Mouse (Mus musculus): ENCODE data around the gene Adam8. TPM values are rescaled to one million over a fixed set of nuclear protein-coding genes. Genes with fewer than 3 reads are reported as not detected.

Gene Adam8
- total and polyA plus RNA-seq, 2 experiments from 2014 or later = 0.47 to 2.6 TPM

GRCm38 (mm10) chr7:139946032-139946431 is 46.3 kb downstream of the Adam8 start:
- DNase-seq = no peak
- no peaks in the 10 kb centered on the region for H3K9me3 ChIP-seq (ENCODE audit: low read length)
- no peak overlapping the region for H3K4me3 ChIP-seq (ENCODE audit: low read depth, low read length)
- no peak overlapping the region for H3K27ac ChIP-seq (ENCODE audit: low read depth, low read length)
- WGBS = 27% methylated on average over 5 of the region's 5 CpGs
- TF ChIP-seq CTCF (IDR thresholded peaks at IDR 0.05; ENCODE audit: low read depth) = no peak
- H3K9ac ChIP-seq = no peak overlapping the region
- no peaks in the 10 kb centered on the region; the same call in 1 of the 2 replicates for H3K4me1 ChIP-seq (ENCODE audit: insufficient read depth)
- peaks cover 71% of the 10 kb centered on the region for H3K27me3 ChIP-seq (ENCODE audit: insufficient read depth, low read length)
- no peak for ATAC-seq
- H3K36me3 ChIP-seq (ENCODE audit: insufficient read depth) = no peaks in the 10 kb centered on the region
- no peak overlapping the region for H3K4me2 ChIP-seq (ENCODE audit: low read depth)

GRCm38 (mm10) chr7:139945516-139945915 is 46.8 kb downstream of the Adam8 start:
- H3K4me2 ChIP-seq (ENCODE audit: low read depth) = no peak overlapping the region
- H3K27ac ChIP-seq (ENCODE audit: low read depth, low read length) = no peak overlapping the region
- H3K9me3 ChIP-seq (ENCODE audit: low read length) = no peaks in the 10 kb centered on the region
- H3K4me3 ChIP-seq (ENCODE audit: low read depth, low read length) = no peak overlapping the region
- H3K4me1 ChIP-seq (ENCODE audit: insufficient read depth) = no peaks in the 10 kb centered on the region; the same call in 1 of the 2 replicates
- no peaks in the 10 kb centered on the region for H3K36me3 ChIP-seq (ENCODE audit: insufficient read depth)
- ATAC-seq (no peak), DNase-seq (no peak)
- no peak overlapping the region for H3K9ac ChIP-seq
- peaks cover 68% of the 10 kb centered on the region for H3K27me3 ChIP-seq (ENCODE audit: insufficient read depth, low read length)
- 22% methylated on average over 5 of the region's 5 CpGs for WGBS
- TF ChIP-seq CTCF (IDR thresholded peaks at IDR 0.05; ENCODE audit: low read depth) = no peak

- Histone ChIP-seq H3K9ac (no peak overlapping the region), H3K4me1 (ENCODE audit: insufficient read depth) (no peaks in the 10 kb centered on the region; the same call in 1 of the 2 replicates), H3K4me3 (ENCODE audit: low read depth, low read length) (peak overlapping the region; percentile 30), H3K4me2 (ENCODE audit: low read depth) (peak overlapping the region; percentile 48), H3K9me3 (ENCODE audit: low read length) (no peaks in the 10 kb centered on the region), H3K36me3 (ENCODE audit: insufficient read depth) (no peaks in the 10 kb centered on the region), H3K27ac (ENCODE audit: low read depth, low read length) (no peak overlapping the region), H3K27me3 (ENCODE audit: insufficient read depth, low read length) (peaks cover 59% of the 10 kb centered on the region)
- no peak for TF ChIP-seq CTCF (IDR thresholded peaks at IDR 0.05; ENCODE audit: low read depth)
- ATAC-seq = no peak
- WGBS = 5% methylated on average over 68 of the region's 68 CpGs
- no peak for DNase-seq
Measured at GRCm38 (mm10) chr7:139944291-139945240, 47.8 kb downstream of the Adam8 start.

GRCm38 (mm10) chr7:139943674-139944281 is 48.6 kb downstream of the Adam8 start, which contains the start of gene Utf1:
Gene Utf1, plus strand, starts transcription at chr7:139943789.
- peaks cover 56% of the 10 kb centered on the region for H3K27me3 ChIP-seq (ENCODE audit: insufficient read depth, low read length)
- no peaks in the 10 kb centered on the region for H3K9me3 ChIP-seq (ENCODE audit: low read length)
- H3K9ac ChIP-seq = no peak within 1 kb of the TSS
- H3K4me2 ChIP-seq (ENCODE audit: low read depth) = peak within 1 kb of the TSS; percentile 48
- WGBS = 2% methylated on average over 59 of the region's 59 CpGs
- DNase-seq (no peak), ATAC-seq (peak; percentile 53)
- TF ChIP-seq CTCF (IDR thresholded peaks at IDR 0.05; ENCODE audit: low read depth) = no peak
- no peaks in the 10 kb centered on the region; the same call in 1 of the 2 replicates for H3K4me1 ChIP-seq (ENCODE audit: insufficient read depth)
- no peak within 1 kb of the TSS for H3K27ac ChIP-seq (ENCODE audit: low read depth, low read length)
- H3K4me3 ChIP-seq (ENCODE audit: low read depth, low read length) = peak within 1 kb of the TSS; percentile 30
- H3K36me3 ChIP-seq (ENCODE audit: insufficient read depth) = no peaks in the 10 kb centered on the region

GRCm38 (mm10) chr7:139940476-139941209 is 51.7 kb downstream of the Adam8 start:
- Histone ChIP-seq H3K4me2 (ENCODE audit: low read depth) (no peak overlapping the region), H3K27ac (ENCODE audit: low read depth, low read length) (no peak overlapping the region), H3K27me3 (ENCODE audit: insufficient read depth, low read length) (peaks cover 36% of the 10 kb centered on the region), H3K9ac (no peak overlapping the region), H3K36me3 (ENCODE audit: insufficient read depth) (no peaks in the 10 kb centered on the region), H3K9me3 (ENCODE audit: low read length) (no peaks in the 10 kb centered on the region), H3K4me1 (ENCODE audit: insufficient read depth) (no peaks in the 10 kb centered on the region; the same call in 1 of the 2 replicates), H3K4me3 (ENCODE audit: low read depth, low read length) (no peak overlapping the region)
- 66% methylated on average over 16 of the region's 16 CpGs for WGBS
- DNase-seq (no peak), ATAC-seq (no peak)
- TF ChIP-seq CTCF (IDR thresholded peaks at IDR 0.05; ENCODE audit: low read depth) = no peak

GRCm38 (mm10) chr7:139937810-139938209 is 54.6 kb downstream of the Adam8 start:
- DNase-seq (no peak), ATAC-seq (no peak)
- no peaks in the 10 kb centered on the region for H3K9me3 ChIP-seq (ENCODE audit: low read length)
- no peak overlapping the region for H3K4me3 ChIP-seq (ENCODE audit: low read depth, low read length)
- 77% methylated on average over 5 of the region's 5 CpGs for WGBS
- H3K27me3 ChIP-seq (ENCODE audit: insufficient read depth, low read length) = peaks cover 14% of the 10 kb centered on the region
- TF ChIP-seq CTCF (IDR thresholded peaks at IDR 0.05; ENCODE audit: low read depth) = no peak
- H3K4me1 ChIP-seq (ENCODE audit: insufficient read depth) = no peaks in the 10 kb centered on the region
- H3K4me2 ChIP-seq (ENCODE audit: low read depth) = no peak overlapping the region
- H3K27ac ChIP-seq (ENCODE audit: low read depth, low read length) = no peak overlapping the region
- no peaks in the 10 kb centered on the region for H3K36me3 ChIP-seq (ENCODE audit: insufficient read depth)
- no peak overlapping the region for H3K9ac ChIP-seq

All from forebrain, postnatal 0 days (tissue).